Mouse (Mus musculus): ENCODE measurements around the gene Dcakd. TPM values are rescaled to one million over a fixed set of nuclear protein-coding genes. Genes with fewer than 3 reads are reported as not detected.

Dcakd gene
- polyA plus RNA-seq (2014; fragmentation: Nextera tagmentation; extraction: Ambion mirVana), result 135 and 141 TPM in 2 replicates

GRCm38 (mm10) chr11:103028176-103028891 is at the start of gene Dcakd, which contains the start of gene Nmt1:
Gene Dcakd, minus strand, starts transcription at chr11:103028333.
Gene Nmt1, plus strand, starts transcription at chr11:103028190.
- H3K27ac ChIP-seq (ENCODE audit: low read depth, low read length), result peak within 1 kb of the TSS; percentile 79
- WGBS (ENCODE audit: insufficient replicate concordance), result under 1% methylated on average over 36 of the region's 36 CpGs
- H3K4me3 ChIP-seq (ENCODE audit: low read depth, low read length), result peak within 1 kb of the TSS; percentile 85
- peak within 1 kb of the TSS; percentile 81 for H3K4me2 ChIP-seq
- H3K27me3 ChIP-seq (ENCODE audit: control insufficient read depth, insufficient read depth, low read length), result no peaks in the 10 kb centered on the region
- H3K9me3 ChIP-seq (replicated peaks; ENCODE audit: control insufficient read depth, low read length), result no peaks in the 10 kb centered on the region
- no peaks in the 10 kb centered on the region for H3K36me3 ChIP-seq (ENCODE audit: control insufficient read depth, insufficient read depth, low read length)
- peak; percentile 95 for ATAC-seq (replicated peaks; ENCODE audit: insufficient number of reproducible peaks, low FRiP score, low TSS enrichment)
- peaks cover 21% of the 10 kb centered on the region for H3K4me1 ChIP-seq (ENCODE audit: control insufficient read depth, insufficient read depth, low read length)
- peak within 1 kb of the TSS; percentile 83 for H3K9ac ChIP-seq (ENCODE audit: low read depth, low read length)

- H3K36me3 ChIP-seq (ENCODE audit: control insufficient read depth, insufficient read depth, low read length), result no peaks in the 10 kb centered on the region
- peaks cover 3% of the 10 kb centered on the region for H3K27me3 ChIP-seq (ENCODE audit: control insufficient read depth, insufficient read depth, low read length)
- H3K4me3 ChIP-seq (ENCODE audit: low read depth, low read length), result no peak overlapping the region
- H3K4me2 ChIP-seq, result no peak overlapping the region
- no peak overlapping the region for H3K27ac ChIP-seq (ENCODE audit: low read depth, low read length)
- no peak overlapping the region for H3K9ac ChIP-seq (ENCODE audit: low read depth, low read length)
- WGBS (ENCODE audit: insufficient replicate concordance), result 78% methylated on average over 8 of the region's 8 CpGs
- ATAC-seq (replicated peaks; ENCODE audit: insufficient number of reproducible peaks, low FRiP score, low TSS enrichment), result no peak
- peaks cover 24% of the 10 kb centered on the region for H3K4me1 ChIP-seq (ENCODE audit: control insufficient read depth, insufficient read depth, low read length)
- H3K9me3 ChIP-seq (replicated peaks; ENCODE audit: control insufficient read depth, low read length), result no peaks in the 10 kb centered on the region
Measured at GRCm38 (mm10) chr11:103076581-103076980, 48.4 kb upstream of the Dcakd start.

GRCm38 (mm10) chr11:103076010-103076409 is 47.9 kb upstream of the Dcakd start:
- H3K9ac ChIP-seq (ENCODE audit: low read depth, low read length), result no peak overlapping the region
- H3K27ac ChIP-seq (ENCODE audit: low read depth, low read length), result no peak overlapping the region
- H3K4me1 ChIP-seq (ENCODE audit: control insufficient read depth, insufficient read depth, low read length), result peaks cover 22% of the 10 kb centered on the region
- ATAC-seq (replicated peaks; ENCODE audit: insufficient number of reproducible peaks, low FRiP score, low TSS enrichment), result no peak
- no peak overlapping the region for H3K4me2 ChIP-seq
- WGBS (ENCODE audit: insufficient replicate concordance), result 83% methylated on average over 7 of the region's 7 CpGs
- no peaks in the 10 kb centered on the region for H3K36me3 ChIP-seq (ENCODE audit: control insufficient read depth, insufficient read depth, low read length)
- no peaks in the 10 kb centered on the region for H3K9me3 ChIP-seq (replicated peaks; ENCODE audit: control insufficient read depth, low read length)
- peaks cover 3% of the 10 kb centered on the region for H3K27me3 ChIP-seq (ENCODE audit: control insufficient read depth, insufficient read depth, low read length)
- H3K4me3 ChIP-seq (ENCODE audit: low read depth, low read length), result no peak overlapping the region

GRCm38 (mm10) chr11:103074796-103075323 is 46.7 kb upstream of the Dcakd start:
- Histone ChIP-seq H3K4me1 (ENCODE audit: control insufficient read depth, insufficient read depth, low read length) (peaks cover 15% of the 10 kb centered on the region), H3K36me3 (ENCODE audit: control insufficient read depth, insufficient read depth, low read length) (no peaks in the 10 kb centered on the region), H3K9me3 (replicated peaks; ENCODE audit: control insufficient read depth, low read length) (no peaks in the 10 kb centered on the region), H3K4me2 (peak overlapping the region; percentile 34), H3K27me3 (ENCODE audit: control insufficient read depth, insufficient read depth, low read length) (no peaks in the 10 kb centered on the region; the same call in 1 of the 2 replicates), H3K27ac (ENCODE audit: low read depth, low read length) (no peak overlapping the region), H3K4me3 (ENCODE audit: low read depth, low read length) (no peak overlapping the region), H3K9ac (ENCODE audit: low read depth, low read length) (no peak overlapping the region)
- 13% methylated on average over 10 of the region's 10 CpGs for whole genome bisulfite sequencing (ENCODE audit: insufficient replicate concordance)
- no peak for ATAC-seq (replicated peaks; ENCODE audit: insufficient number of reproducible peaks, low FRiP score, low TSS enrichment)

- Histone ChIP-seq H3K27ac (ENCODE audit: low read depth, low read length) (no peak overlapping the region), H3K4me3 (ENCODE audit: low read depth, low read length) (no peak overlapping the region), H3K9me3 (replicated peaks; ENCODE audit: control insufficient read depth, low read length) (no peaks in the 10 kb centered on the region), H3K4me2 (peak overlapping the region; percentile 34), H3K9ac (ENCODE audit: low read depth, low read length) (0 out of 2 replicates have a peak overlapping the region, but pooled peaks have one; percentile 10), H3K4me1 (ENCODE audit: control insufficient read depth, insufficient read depth, low read length) (peaks cover 15% of the 10 kb centered on the region), H3K36me3 (ENCODE audit: control insufficient read depth, insufficient read depth, low read length) (no peaks in the 10 kb centered on the region), H3K27me3 (ENCODE audit: control insufficient read depth, insufficient read depth, low read length) (no peaks in the 10 kb centered on the region)
- WGBS (ENCODE audit: insufficient replicate concordance), result 53% methylated on average over 10 of the region's 10 CpGs
- ATAC-seq (replicated peaks; ENCODE audit: insufficient number of reproducible peaks, low FRiP score, low TSS enrichment), result no peak
Measured at GRCm38 (mm10) chr11:103074121-103074650, 46.1 kb upstream of the Dcakd start.

- H3K4me1 ChIP-seq (ENCODE audit: control insufficient read depth, insufficient read depth, low read length), result peaks cover 15% of the 10 kb centered on the region
- H3K9me3 ChIP-seq (replicated peaks; ENCODE audit: control insufficient read depth, low read length), result no peaks in the 10 kb centered on the region
- no peak overlapping the region for H3K4me2 ChIP-seq
- no peak for ATAC-seq (replicated peaks; ENCODE audit: insufficient number of reproducible peaks, low FRiP score, low TSS enrichment)
- no peak overlapping the region for H3K9ac ChIP-seq (ENCODE audit: low read depth, low read length)
- no peaks in the 10 kb centered on the region for H3K27me3 ChIP-seq (ENCODE audit: control insufficient read depth, insufficient read depth, low read length)
- 84% methylated on average over 7 of the region's 7 CpGs for WGBS (ENCODE audit: insufficient replicate concordance)
- H3K4me3 ChIP-seq (ENCODE audit: low read depth, low read length), result no peak overlapping the region
- H3K36me3 ChIP-seq (ENCODE audit: control insufficient read depth, insufficient read depth, low read length), result no peaks in the 10 kb centered on the region
- H3K27ac ChIP-seq (ENCODE audit: low read depth, low read length), result no peak overlapping the region
Measured at GRCm38 (mm10) chr11:103073671-103074070, 45.5 kb upstream of the Dcakd start.

- WGBS (ENCODE audit: insufficient replicate concordance), result 88% methylated on average over 10 of the region's 10 CpGs
- Histone ChIP-seq H3K4me2 (no peak overlapping the region), H3K4me1 (ENCODE audit: control insufficient read depth, insufficient read depth, low read length) (peaks cover 21% of the 10 kb centered on the region), H3K36me3 (ENCODE audit: control insufficient read depth, insufficient read depth, low read length) (peaks cover 10% of the 10 kb centered on the region), H3K4me3 (ENCODE audit: low read depth, low read length) (no peak overlapping the region), H3K9ac (ENCODE audit: low read depth, low read length) (no peak overlapping the region), H3K27me3 (ENCODE audit: control insufficient read depth, insufficient read depth, low read length) (no peaks in the 10 kb centered on the region), H3K9me3 (replicated peaks; ENCODE audit: control insufficient read depth, low read length) (no peaks in the 10 kb centered on the region), H3K27ac (ENCODE audit: low read depth, low read length) (no peak overlapping the region)
- ATAC-seq (replicated peaks; ENCODE audit: insufficient number of reproducible peaks, low FRiP score, low TSS enrichment), result no peak
Measured at GRCm38 (mm10) chr11:103070322-103070880, 42.3 kb upstream of the Dcakd start.

GRCm38 (mm10) chr11:103069731-103070130 is 41.6 kb upstream of the Dcakd start:
- no peak overlapping the region for H3K9ac ChIP-seq (ENCODE audit: low read depth, low read length)
- no peak for ATAC-seq (replicated peaks; ENCODE audit: insufficient number of reproducible peaks, low FRiP score, low TSS enrichment)
- H3K27me3 ChIP-seq (ENCODE audit: control insufficient read depth, insufficient read depth, low read length), result no peaks in the 10 kb centered on the region
- H3K4me2 ChIP-seq, result no peak overlapping the region
- no peak overlapping the region for H3K27ac ChIP-seq (ENCODE audit: low read depth, low read length)
- H3K36me3 ChIP-seq (ENCODE audit: control insufficient read depth, insufficient read depth, low read length), result peaks cover 12% of the 10 kb centered on the region
- no peaks in the 10 kb centered on the region for H3K9me3 ChIP-seq (replicated peaks; ENCODE audit: control insufficient read depth, low read length)
- peaks cover 18% of the 10 kb centered on the region for H3K4me1 ChIP-seq (ENCODE audit: control insufficient read depth, insufficient read depth, low read length)
- no peak overlapping the region for H3K4me3 ChIP-seq (ENCODE audit: low read depth, low read length)
- 81% methylated on average over 2 of the region's 2 CpGs for WGBS (ENCODE audit: insufficient replicate concordance)

Data from heart, embryonic 11.5 days (tissue).